Mouse (Mus musculus) liver, postnatal 0 days (tissue): ENCODE measurements around the gene Slc22a12.

ENCODE experiments used
- CTCF ChIP-seq: sonication (generic); IDR thresholded peaks from 2 replicates; pipeline ENCODE4 v1.5.1; 2016; ENCODE audit warnings: antibody characterized with exemption, low read depth
- EP300 ChIP-seq: IDR thresholded peaks from 2 replicates; pipeline ENCODE4 v1.6.1; 2016; ENCODE audit warnings: antibody characterized with exemption, low read depth, mild to moderate bottlenecking

DNA sequence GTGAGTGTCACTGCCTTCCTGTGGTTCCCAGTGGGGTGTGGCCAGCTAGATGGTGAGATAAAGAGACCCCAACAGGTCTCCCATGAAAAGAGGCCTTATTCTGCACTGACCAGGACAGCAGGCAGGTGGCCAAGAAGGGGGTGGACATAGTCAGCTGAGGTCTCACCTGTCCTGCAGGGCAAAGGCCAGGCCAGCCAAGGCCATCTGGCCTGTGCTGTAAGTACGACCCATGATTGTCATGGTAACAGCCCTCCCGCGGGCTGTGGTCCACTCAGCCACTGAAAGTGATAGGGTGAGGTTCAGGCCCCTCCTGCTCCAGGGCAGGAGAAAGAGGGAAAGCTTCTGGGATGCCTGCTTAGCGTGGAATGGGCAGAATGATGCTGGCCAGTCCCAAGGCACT, 29.2 kb upstream of the Slc22a12 start:
- TF ChIP-seq CTCF: no peak
- TF ChIP-seq EP300: no peak
